In the genomic region with DNA sequence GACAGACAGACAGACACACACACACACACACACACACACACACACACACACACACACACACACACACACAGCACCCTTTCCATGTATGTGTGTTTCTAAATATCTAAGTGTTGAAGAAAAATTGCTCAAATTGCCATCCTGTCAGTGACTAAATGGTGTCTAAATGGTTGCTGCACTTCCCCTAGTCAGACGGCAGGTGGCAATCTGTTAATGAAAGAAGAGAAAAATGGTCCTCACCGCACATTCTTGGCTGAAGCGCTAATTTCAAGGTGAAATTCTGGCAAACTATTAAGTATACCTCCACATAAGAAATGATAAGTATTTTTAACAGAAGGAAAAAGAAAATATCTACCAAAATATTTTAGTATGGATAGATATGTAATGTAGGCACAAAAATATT, we compare ENCODE assay signal across 10 mouse cellular contexts. TPM values are rescaled to one million over a fixed set of nuclear protein-coding genes. Genes with fewer than 3 reads are reported as not detected.
DNase-seq lines count a peak whose midpoint lies in the region; ATAC-seq and TF ChIP-seq lines count a peak whose summit lies in the region.
"Had no signal": no experiment of that assay in that cellular context is flagged by ENCODE, and none has a peak within 500 bp of the region (broad histone marks: within the 10 kb centered on the region; RNA-seq: fewer than 3 reads in every experiment).

No protein-coding gene starts in this region.

- 3% methylated on average over 3 of the region's 3 CpGs for WGBS in kidney, adult 2 months
- 7% methylated on average over 3 of the region's 3 CpGs for WGBS in kidney, embryonic 14.5 days
- WGBS in embryonic facial prominence, embryonic 10.5 days: 11% methylated on average over 3 of the region's 3 CpGs

- H3K9ac ChIP-seq in kidney, embryonic 14.5 days (ENCODE audit: low read depth, low read length): no peak overlapping the region
- H3K9ac ChIP-seq: embryonic facial prominence, embryonic 13.5 days; limb, embryonic 12.5 days had no signal

- peak; percentile 41 for TF ChIP-seq CTCF in kidney, adult 2 months (conservative IDR thresholded peaks at IDR 0.05; ENCODE audit: insufficient read depth, insufficient read length, low read depth, low read length)
- peak; percentile 38 for TF ChIP-seq CTCF in C2C12 (IDR thresholded peaks at IDR 0.05; ENCODE audit: control insufficient read depth, insufficient read depth, insufficient read length)

- no peaks in the 10 kb centered on the region for H3K9me3 ChIP-seq in kidney, embryonic 14.5 days (ENCODE audit: control insufficient read depth, low read length)
- no peaks in the 10 kb centered on the region for H3K9me3 ChIP-seq in embryonic facial prominence, embryonic 10.5 days
- H3K9me3 ChIP-seq: embryonic facial prominence, embryonic 13.5 days; limb, embryonic 12.5 days had no signal

- peaks cover 3% of the 10 kb centered on the region; the same call in 1 of the 2 replicates for H3K4me1 ChIP-seq in kidney, adult 2 months (ENCODE audit: control insufficient read depth, insufficient read depth, low read length)
- peaks cover 3% of the 10 kb centered on the region; the same call in 1 of the 2 replicates for H3K4me1 ChIP-seq in kidney, embryonic 14.5 days (ENCODE audit: control insufficient read depth, insufficient read depth, low read length)
- peaks cover 6% of the 10 kb centered on the region for H3K4me1 ChIP-seq in embryonic facial prominence, embryonic 10.5 days
- H3K4me1 ChIP-seq: limb, embryonic 12.5 days had no signal

- no peak for ATAC-seq in kidney, embryonic 14.5 days (ENCODE audit: low FRiP score, low TSS enrichment)

- H3K4me2 ChIP-seq in kidney, embryonic 14.5 days (replicated peaks; ENCODE audit: low read depth, low read length): no peak overlapping the region
- H3K4me2 ChIP-seq: embryonic facial prominence, embryonic 13.5 days; limb, embryonic 12.5 days had no signal

- no peaks in the 10 kb centered on the region for H3K27me3 ChIP-seq in kidney, adult 2 months (replicated peaks; ENCODE audit: control insufficient read depth, insufficient read depth, low read length)
- no peaks in the 10 kb centered on the region for H3K27me3 ChIP-seq in kidney, embryonic 14.5 days (ENCODE audit: control insufficient read depth, insufficient read depth, low read length)
- H3K27me3 ChIP-seq in C2C12 (ENCODE audit: control insufficient read depth, insufficient read depth, insufficient read length): no peaks in the 10 kb centered on the region
- no peaks in the 10 kb centered on the region for H3K27me3 ChIP-seq in embryonic facial prominence, embryonic 10.5 days (replicated peaks; ENCODE audit: low read depth, poor library complexity, severe bottlenecking)
- H3K27me3 ChIP-seq: embryonic facial prominence, embryonic 13.5 days; limb, embryonic 12.5 days had no signal

- H3K4me3 ChIP-seq in kidney, adult 2 months (ENCODE audit: insufficient read depth, low read depth, low read length): no peak overlapping the region
- H3K4me3 ChIP-seq in kidney, embryonic 14.5 days (ENCODE audit: low read length): no peak overlapping the region
- H3K4me3 ChIP-seq in C2C12 (ENCODE audit: insufficient read depth, poor library complexity, severe bottlenecking): no peak overlapping the region
- no peak overlapping the region for H3K4me3 ChIP-seq in embryonic facial prominence, embryonic 10.5 days
- H3K4me3 ChIP-seq: embryonic facial prominence, embryonic 13.5 days; limb, embryonic 12.5 days had no signal

- peaks cover 2% of the 10 kb centered on the region; the same call in 1 of the 2 replicates for H3K36me3 ChIP-seq in kidney, adult 2 months (ENCODE audit: control insufficient read depth, insufficient read depth, low read length)
- no peaks in the 10 kb centered on the region for H3K36me3 ChIP-seq in kidney, embryonic 14.5 days (ENCODE audit: control insufficient read depth, insufficient read depth, low read length)
- H3K36me3 ChIP-seq in C2C12 (ENCODE audit: control insufficient read depth, insufficient read depth): no peaks in the 10 kb centered on the region
- no peaks in the 10 kb centered on the region for H3K36me3 ChIP-seq in embryonic facial prominence, embryonic 10.5 days (replicated peaks)
- H3K36me3 ChIP-seq: embryonic facial prominence, embryonic 13.5 days; limb, embryonic 12.5 days had no signal

- no peak overlapping the region for H3K27ac ChIP-seq in kidney, adult 2 months (ENCODE audit: insufficient read depth, low read depth, low read length)
- no peak overlapping the region for H3K27ac ChIP-seq in kidney, embryonic 14.5 days (ENCODE audit: low read depth, low read length)
- no peak overlapping the region for H3K27ac ChIP-seq in embryonic facial prominence, embryonic 10.5 days (replicated peaks)
- H3K27ac ChIP-seq: embryonic facial prominence, embryonic 13.5 days; limb, embryonic 12.5 days had no signal

- peak; percentile 43 for DNase-seq in kidney, adult 2 months
- peak; percentile 51 for DNase-seq in MN1 (ENCODE audit: low spot score)
- DNase-seq in embryonic facial prominence, embryonic 10.5 days (ENCODE audit: low spot score): peak; percentile 32
- DNase-seq in lung, postnatal 14 days: peak; percentile 55
- DNase-seq in thymus, postnatal 4 days: peak; percentile 50
- no peak for DNase-seq in ovary, postnatal 14 days (ENCODE audit: low spot score)

- no peak overlapping the region for H3ac ChIP-seq in C2C12 (ENCODE audit: control insufficient read depth, insufficient read length, low read depth)

- no peaks in the 10 kb centered on the region for H3K79me2 ChIP-seq in C2C12 (ENCODE audit: control insufficient read depth, insufficient read depth)

- no peaks in the 10 kb centered on the region for H3K79me3 ChIP-seq in C2C12 (ENCODE audit: low read depth)

- TF ChIP-seq POLR2A in kidney, adult 2 months (IDR thresholded peaks at IDR 0.05; ENCODE audit: low read depth, low read length): no peak

TF ChIP-seq in C2C12, 6 proteins besides CTCF, POLR2A, EP300 and RAD21:
- TF ChIP-seq CEBPB (IDR thresholded peaks at IDR 0.05; ENCODE audit: low read depth) (no peak), USF1 (IDR thresholded peaks at IDR 0.05; ENCODE audit: low read depth) (no peak), MYOG (IDR thresholded peaks at IDR 0.05; ENCODE audit: control insufficient read depth, extremely low read depth, insufficient read length) (no peak), MYOD1 (IDR thresholded peaks at IDR 0.05; ENCODE audit: control insufficient read depth, insufficient read length, low read depth) (no peak), MAX (IDR thresholded peaks at IDR 0.05) (no peak), FOSL1 (IDR thresholded peaks at IDR 0.05; ENCODE audit: insufficient read depth, low read length, poor library complexity, severe bottlenecking) (no peak)

RNA-seq across cellular contexts. Expression of gene Enpep, which starts 28.6 kb away (rescaled TPM):
- 41.7 and 52.4 TPM in 2 replicates for polyA plus RNA-seq in kidney, adult 2 months (2012; rRNA removed)
- polyA plus RNA-seq in kidney, embryonic 14.5 days (2014; fragmentation: Nextera tagmentation; extraction: Ambion mirVana): 45.1 and 66.4 TPM in 2 replicates
- polyA plus RNA-seq in C2C12 (2012; fragmentation: generic; extraction: Trizol): not detected
- polyA plus RNA-seq in embryonic facial prominence, embryonic 10.5 days (2016; fragmentation: Nextera tagmentation; extraction: Ambion mirVana): 0.05 and 0.06 TPM in 2 replicates

Comparison
In these comparisons a context has a peak if more than half of its experiments do, and no peak if none do; other contexts are left out.
1. RNA of gene Enpep, which starts 28.6 kb away (polyA plus RNA-seq): 45.1 to 66.4 TPM in kidney, embryonic 14.5 days and 41.7 to 52.4 TPM in kidney, adult 2 months; 0.05 to 0.06 TPM in embryonic facial prominence, embryonic 10.5 days and not detected in C2C12 (single experiment); every median in the first group is over 10 times any median in the second.